Mouse (Mus musculus): ENCODE measurements at regions not wholly inside any gene's neighbourhood (a gene's known extent, or its start where the extent isn't known, plus 50 kb on each side); places are given as distances from the start of the nearest gene placed in this dataset.
A peak's percentile ranks its signal among the peaks of the same experiment; 100 is the strongest.

GRCm38 (mm10) chr9:83326437-83327086, 114.4 kb downstream of the Lca5 start:
- ATAC-seq (replicated peaks in 1 of 2; ENCODE audit: insufficient read depth in 1 of 2, low FRiP score in 2 of 2, low TSS enrichment in 1 of 2, low read depth in 1 of 2, poor library complexity in 2 of 2, severe bottlenecking in 2 of 2): no peak

GRCm38 (mm10) chr9:83325910-83326309, 115.0 kb downstream of the Lca5 start:
- peak; percentile 27 to 55; a peak in 3 of 4 replicates for ATAC-seq (replicated peaks in 1 of 2; ENCODE audit: insufficient read depth in 1 of 2, low FRiP score in 2 of 2, low TSS enrichment in 1 of 2, low read depth in 1 of 2, poor library complexity in 2 of 2, severe bottlenecking in 2 of 2)

GRCm38 (mm10) chr9:83324336-83324735, 116.6 kb downstream of the Lca5 start:
- peak; percentile 84 for ATAC-seq (replicated peaks in 1 of 2; ENCODE audit: insufficient read depth in 1 of 2, low FRiP score in 2 of 2, low TSS enrichment in 1 of 2, low read depth in 1 of 2, poor library complexity in 2 of 2, severe bottlenecking in 2 of 2)

- no peak for ATAC-seq (replicated peaks in 1 of 2; ENCODE audit: insufficient read depth in 1 of 2, low FRiP score in 2 of 2, low TSS enrichment in 1 of 2, low read depth in 1 of 2, poor library complexity in 2 of 2, severe bottlenecking in 2 of 2)
Measured at GRCm38 (mm10) chr9:83322991-83323583, 117.8 kb downstream of the Lca5 start.

- peak; percentile 7 to 19; a peak in 2 of 4 replicates for ATAC-seq (replicated peaks in 1 of 2; ENCODE audit: insufficient read depth in 1 of 2, low FRiP score in 2 of 2, low TSS enrichment in 1 of 2, low read depth in 1 of 2, poor library complexity in 2 of 2, severe bottlenecking in 2 of 2)
Measured at GRCm38 (mm10) chr9:83321793-83322192, 119.1 kb downstream of the Lca5 start.

- ATAC-seq (replicated peaks in 1 of 2; ENCODE audit: insufficient read depth in 1 of 2, low FRiP score in 2 of 2, low TSS enrichment in 1 of 2, low read depth in 1 of 2, poor library complexity in 2 of 2, severe bottlenecking in 2 of 2): no peak
Measured at GRCm38 (mm10) chr9:83320834-83321233, 120.1 kb downstream of the Lca5 start.

- no peak for ATAC-seq (replicated peaks in 1 of 2; ENCODE audit: insufficient read depth in 1 of 2, low FRiP score in 2 of 2, low TSS enrichment in 1 of 2, low read depth in 1 of 2, poor library complexity in 2 of 2, severe bottlenecking in 2 of 2)
Measured at GRCm38 (mm10) chr9:83316818-83317162, 124.1 kb downstream of the Lca5 start.

- no peak for ATAC-seq (replicated peaks in 1 of 2; ENCODE audit: insufficient read depth in 1 of 2, low FRiP score in 2 of 2, low TSS enrichment in 1 of 2, low read depth in 1 of 2, poor library complexity in 2 of 2, severe bottlenecking in 2 of 2)
Measured at GRCm38 (mm10) chr9:83315941-83316817, 124.7 kb downstream of the Lca5 start.

- no peak for ATAC-seq (replicated peaks in 1 of 2; ENCODE audit: insufficient read depth in 1 of 2, low FRiP score in 2 of 2, low TSS enrichment in 1 of 2, low read depth in 1 of 2, poor library complexity in 2 of 2, severe bottlenecking in 2 of 2)
Measured at GRCm38 (mm10) chr9:83308771-83309170, 132.2 kb downstream of the Lca5 start.

GRCm38 (mm10) chr9:83308092-83308491, 132.8 kb downstream of the Lca5 start:
- no peak for ATAC-seq (replicated peaks in 1 of 2; ENCODE audit: insufficient read depth in 1 of 2, low FRiP score in 2 of 2, low TSS enrichment in 1 of 2, low read depth in 1 of 2, poor library complexity in 2 of 2, severe bottlenecking in 2 of 2)

- ATAC-seq (replicated peaks in 1 of 2; ENCODE audit: insufficient read depth in 1 of 2, low FRiP score in 2 of 2, low TSS enrichment in 1 of 2, low read depth in 1 of 2, poor library complexity in 2 of 2, severe bottlenecking in 2 of 2): no peak
Measured at GRCm38 (mm10) chr9:83307349-83307938, 133.5 kb downstream of the Lca5 start.

GRCm38 (mm10) chr9:83304925-83305324, 136.0 kb downstream of the Lca5 start:
- no peak for ATAC-seq (replicated peaks in 1 of 2; ENCODE audit: insufficient read depth in 1 of 2, low FRiP score in 2 of 2, low TSS enrichment in 1 of 2, low read depth in 1 of 2, poor library complexity in 2 of 2, severe bottlenecking in 2 of 2)

GRCm38 (mm10) chr9:83300500-83300899, 140.4 kb downstream of the Lca5 start:
- no peak for ATAC-seq (replicated peaks in 1 of 2; ENCODE audit: insufficient read depth in 1 of 2, low FRiP score in 2 of 2, low TSS enrichment in 1 of 2, low read depth in 1 of 2, poor library complexity in 2 of 2, severe bottlenecking in 2 of 2)

- ATAC-seq (replicated peaks in 1 of 2; ENCODE audit: insufficient read depth in 1 of 2, low FRiP score in 2 of 2, low TSS enrichment in 1 of 2, low read depth in 1 of 2, poor library complexity in 2 of 2, severe bottlenecking in 2 of 2): no peak
Measured at GRCm38 (mm10) chr9:83300044-83300443, 140.9 kb downstream of the Lca5 start.

GRCm38 (mm10) chr9:83299623-83300022, 141.3 kb downstream of the Lca5 start:
- ATAC-seq (replicated peaks in 1 of 2; ENCODE audit: insufficient read depth in 1 of 2, low FRiP score in 2 of 2, low TSS enrichment in 1 of 2, low read depth in 1 of 2, poor library complexity in 2 of 2, severe bottlenecking in 2 of 2): no peak

GRCm38 (mm10) chr9:83295453-83295852, 145.5 kb downstream of the Lca5 start:
- ATAC-seq (replicated peaks in 1 of 2; ENCODE audit: insufficient read depth in 1 of 2, low FRiP score in 2 of 2, low TSS enrichment in 1 of 2, low read depth in 1 of 2, poor library complexity in 2 of 2, severe bottlenecking in 2 of 2): no peak

- no peak for ATAC-seq (replicated peaks in 1 of 2; ENCODE audit: insufficient read depth in 1 of 2, low FRiP score in 2 of 2, low TSS enrichment in 1 of 2, low read depth in 1 of 2, poor library complexity in 2 of 2, severe bottlenecking in 2 of 2)
Measured at GRCm38 (mm10) chr9:83294441-83294840, 146.5 kb downstream of the Lca5 start.

- peak; percentile 17 to 32; a peak in 1 of 4 replicates for ATAC-seq (replicated peaks in 1 of 2; ENCODE audit: insufficient read depth in 1 of 2, low FRiP score in 2 of 2, low TSS enrichment in 1 of 2, low read depth in 1 of 2, poor library complexity in 2 of 2, severe bottlenecking in 2 of 2)
Measured at GRCm38 (mm10) chr9:83284097-83284496, 137.6 kb upstream of the Hmgn3 start.
